Mouse (Mus musculus): ENCODE data around the gene St5. TPM values are rescaled to one million over a fixed set of nuclear protein-coding genes. Genes with fewer than 3 reads are reported as not detected.

The St5 gene
- polyA plus RNA-seq, 1 experiment from 2014 or later, result 58.9 TPM

DNA sequence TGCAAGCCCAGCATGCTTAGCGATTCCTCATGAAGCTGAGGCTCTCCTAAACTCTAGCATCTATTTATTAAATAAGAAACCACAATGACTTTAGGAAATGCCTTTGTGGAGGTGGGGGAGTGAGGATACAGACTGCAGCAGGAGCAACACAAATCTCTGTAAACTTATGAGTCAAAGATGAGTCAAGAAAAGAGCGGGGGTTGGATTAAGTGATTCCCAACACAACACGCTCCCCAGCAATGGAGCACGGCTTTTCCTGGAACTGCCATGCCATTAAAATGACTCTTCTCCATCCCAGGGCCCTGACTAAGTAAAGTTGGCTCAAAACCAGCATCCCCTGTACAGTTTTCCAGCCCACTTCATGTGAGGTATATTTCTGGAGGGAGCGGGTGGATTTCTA is 156.7 kb downstream of the St5 start:
- Histone ChIP-seq H3K9me3 (ENCODE audit: low read length) (no peaks in the 10 kb centered on the region), H3K4me2 (replicated peaks; ENCODE audit: low read depth, low read length) (no peak overlapping the region), H3K4me1 (ENCODE audit: insufficient read depth, low read depth, low read length) (no peaks in the 10 kb centered on the region), H3K27ac (ENCODE audit: low read length) (no peak overlapping the region), H3K9ac (replicated peaks; ENCODE audit: low read depth) (no peak overlapping the region), H3K36me3 (ENCODE audit: insufficient read depth, low read length) (peaks cover 31% of the 10 kb centered on the region; the same call in 1 of the 2 replicates), H3K27me3 (replicated peaks; ENCODE audit: insufficient read depth, low read length) (no peaks in the 10 kb centered on the region), H3K4me3 (ENCODE audit: low read depth, low read length) (no peak overlapping the region)
- 0 out of 2 replicates have a peak, but pooled peaks have one; percentile 19 for ATAC-seq
- peak; percentile 43 for DNase-seq (ENCODE audit: low spot score)
- peak; percentile 47; the same call in 1 of the 2 replicates for TF ChIP-seq EP300 (IDR thresholded peaks at IDR 0.05)
- TF ChIP-seq CTCF (IDR thresholded peaks at IDR 0.05), result no peak
- WGBS, result 77% methylated on average over 5 of the region's 5 CpGs

GRCm38 (mm10) chr7:109546186-109546585 is 157.2 kb downstream of the St5 start:
- TF ChIP-seq EP300 (IDR thresholded peaks at IDR 0.05), result no peak
- TF ChIP-seq CTCF (IDR thresholded peaks at IDR 0.05), result no peak
- 90% methylated on average over 2 of the region's 2 CpGs for WGBS
- Histone ChIP-seq H3K27ac (ENCODE audit: low read length) (no peak overlapping the region; the same call in 1 of the 2 replicates), H3K9ac (replicated peaks; ENCODE audit: low read depth) (no peak overlapping the region), H3K4me3 (ENCODE audit: low read depth, low read length) (no peak overlapping the region), H3K4me2 (replicated peaks; ENCODE audit: low read depth, low read length) (no peak overlapping the region), H3K27me3 (replicated peaks; ENCODE audit: insufficient read depth, low read length) (no peaks in the 10 kb centered on the region), H3K36me3 (ENCODE audit: insufficient read depth, low read length) (peaks cover 27% of the 10 kb centered on the region; the same call in 1 of the 2 replicates), H3K4me1 (ENCODE audit: insufficient read depth, low read depth, low read length) (no peaks in the 10 kb centered on the region; the same call in 1 of the 2 replicates), H3K9me3 (ENCODE audit: low read length) (no peaks in the 10 kb centered on the region)
- DNase-seq (ENCODE audit: low spot score) (no peak), ATAC-seq (no peak)

GRCm38 (mm10) chr7:109545255-109545993 is 158.0 kb downstream of the St5 start:
- Histone ChIP-seq H3K4me2 (replicated peaks; ENCODE audit: low read depth, low read length) (no peak overlapping the region), H3K4me1 (ENCODE audit: insufficient read depth, low read depth, low read length) (no peaks in the 10 kb centered on the region; the same call in 1 of the 2 replicates), H3K4me3 (ENCODE audit: low read depth, low read length) (no peak overlapping the region), H3K27ac (ENCODE audit: low read length) (peak overlapping the region; percentile 70), H3K27me3 (replicated peaks; ENCODE audit: insufficient read depth, low read length) (no peaks in the 10 kb centered on the region), H3K36me3 (ENCODE audit: insufficient read depth, low read length) (peaks cover 25% of the 10 kb centered on the region; the same call in 1 of the 2 replicates), H3K9ac (replicated peaks; ENCODE audit: low read depth) (no peak overlapping the region), H3K9me3 (ENCODE audit: low read length) (no peaks in the 10 kb centered on the region)
- WGBS, result 38% methylated on average over 10 of the region's 10 CpGs
- DNase-seq (ENCODE audit: low spot score) (peak; percentile 85), ATAC-seq (peak; percentile 84)
- TF ChIP-seq CTCF (IDR thresholded peaks at IDR 0.05), result no peak
- TF ChIP-seq EP300 (IDR thresholded peaks at IDR 0.05), result no peak; the same call in 1 of the 2 replicates

- Histone ChIP-seq H3K27me3 (replicated peaks; ENCODE audit: insufficient read depth, low read length) (no peaks in the 10 kb centered on the region), H3K27ac (ENCODE audit: low read length) (peak overlapping the region; percentile 70), H3K9ac (replicated peaks; ENCODE audit: low read depth) (no peak overlapping the region), H3K4me1 (ENCODE audit: insufficient read depth, low read depth, low read length) (no peaks in the 10 kb centered on the region; the same call in 1 of the 2 replicates), H3K4me3 (ENCODE audit: low read depth, low read length) (no peak overlapping the region), H3K9me3 (ENCODE audit: low read length) (no peaks in the 10 kb centered on the region), H3K4me2 (replicated peaks; ENCODE audit: low read depth, low read length) (no peak overlapping the region), H3K36me3 (ENCODE audit: insufficient read depth, low read length) (peaks cover 27% of the 10 kb centered on the region; the same call in 1 of the 2 replicates)
- TF ChIP-seq CTCF (IDR thresholded peaks at IDR 0.05) (no peak), EP300 (IDR thresholded peaks at IDR 0.05) (no peak)
- 57% methylated on average over 5 of the region's 5 CpGs for WGBS
- DNase-seq (ENCODE audit: low spot score) (no peak), ATAC-seq (peak; percentile 15; the same call in 1 of the 2 replicates)
Measured at GRCm38 (mm10) chr7:109544792-109545191, 158.6 kb downstream of the St5 start.

- Histone ChIP-seq H3K36me3 (ENCODE audit: insufficient read depth, low read length) (peaks cover 35% of the 10 kb centered on the region), H3K4me1 (ENCODE audit: insufficient read depth, low read depth, low read length) (no peaks in the 10 kb centered on the region; the same call in 1 of the 2 replicates), H3K27me3 (replicated peaks; ENCODE audit: insufficient read depth, low read length) (no peaks in the 10 kb centered on the region), H3K4me2 (replicated peaks; ENCODE audit: low read depth, low read length) (no peak overlapping the region), H3K9me3 (ENCODE audit: low read length) (no peaks in the 10 kb centered on the region), H3K27ac (ENCODE audit: low read length) (no peak overlapping the region), H3K9ac (replicated peaks; ENCODE audit: low read depth) (no peak overlapping the region), H3K4me3 (ENCODE audit: low read depth, low read length) (no peak overlapping the region)
- 53% methylated on average over 3 of the region's 3 CpGs for WGBS
- DNase-seq (ENCODE audit: low spot score) (no peak), ATAC-seq (no peak)
- TF ChIP-seq EP300 (IDR thresholded peaks at IDR 0.05) (no peak), CTCF (IDR thresholded peaks at IDR 0.05) (no peak)
Measured at GRCm38 (mm10) chr7:109542364-109542628, 161.1 kb downstream of the St5 start.

DNA sequence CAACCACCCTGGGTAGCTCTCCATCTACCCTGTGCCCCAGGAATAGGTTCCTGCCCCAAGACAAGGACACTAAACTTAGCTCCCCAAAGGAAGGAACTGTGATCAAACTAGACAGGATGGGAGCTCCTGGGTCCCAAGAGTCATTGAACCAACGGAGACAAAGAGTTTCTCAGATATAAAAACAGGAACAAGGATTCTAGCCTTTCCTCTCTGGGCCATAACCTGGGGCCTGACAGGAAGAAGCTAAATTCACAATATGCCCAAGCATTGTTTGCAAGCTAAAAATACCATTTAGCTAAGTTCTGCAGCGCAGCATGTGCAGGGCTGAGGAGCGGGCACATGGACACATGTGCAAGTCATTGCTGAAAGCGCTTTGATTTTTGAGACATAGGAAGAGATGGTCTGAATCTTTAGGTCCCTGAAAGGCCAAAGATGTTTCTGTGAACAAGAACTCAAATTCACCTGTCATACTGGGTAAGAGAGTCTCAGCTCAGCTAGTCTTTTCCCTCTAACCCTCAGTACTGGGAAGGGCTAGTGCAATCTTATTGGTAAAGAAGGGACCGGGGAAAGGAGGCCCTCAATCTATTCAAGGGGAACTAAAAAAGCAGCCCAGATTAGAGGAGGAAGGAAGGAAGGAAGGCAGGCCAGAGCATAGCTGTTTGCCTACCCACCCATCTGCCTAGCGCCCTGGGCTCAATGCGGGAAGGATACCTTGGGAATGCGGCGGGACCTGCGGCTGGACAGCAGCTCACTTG is 161.6 kb downstream of the St5 start:
- H3K4me2 ChIP-seq (replicated peaks; ENCODE audit: low read depth, low read length), result no peak overlapping the region
- H3K9ac ChIP-seq (replicated peaks; ENCODE audit: low read depth), result no peak overlapping the region
- 59% methylated on average over 10 of the region's 10 CpGs for WGBS
- no peaks in the 10 kb centered on the region for H3K27me3 ChIP-seq (replicated peaks; ENCODE audit: insufficient read depth, low read length)
- peaks cover 35% of the 10 kb centered on the region for H3K36me3 ChIP-seq (ENCODE audit: insufficient read depth, low read length)
- TF ChIP-seq EP300 (IDR thresholded peaks at IDR 0.05), result 0 out of 2 replicates have a peak, but pooled peaks have one; percentile 47
- TF ChIP-seq CTCF (IDR thresholded peaks at IDR 0.05), result no peak
- no peaks in the 10 kb centered on the region; the same call in 1 of the 2 replicates for H3K4me1 ChIP-seq (ENCODE audit: insufficient read depth, low read depth, low read length)
- 0 out of 2 replicates have a peak, but pooled peaks have one; percentile 37 for ATAC-seq
- no peaks in the 10 kb centered on the region for H3K9me3 ChIP-seq (ENCODE audit: low read length)
- H3K27ac ChIP-seq (ENCODE audit: low read length), result no peak overlapping the region
- peak; percentile 15 for DNase-seq (ENCODE audit: low spot score)
- no peak overlapping the region for H3K4me3 ChIP-seq (ENCODE audit: low read depth, low read length)
